Mouse (Mus musculus): ENCODE results near the gene Lmcd1.

- TF ChIP-seq CTCF (conservative IDR thresholded peaks at IDR 0.05; ENCODE audit: low read length): no peak
- no peak for TF ChIP-seq POU5F1 (IDR thresholded peaks at IDR 0.05; ENCODE audit: borderline replicate concordance, low read length)
These were observed 85.8 kb downstream of the Lmcd1 start for GRCm38 (mm10) chr6:112359341-112359740.

Data from E14TG2a.4 (cell line).